Mouse (Mus musculus) MEL-GATA-1-ER (cell line): Measurements from ENCODE around the gene Sec24d.

Experiments
- DNase-seq: peaks from one replicate; pipeline ENCODE4 v3.0.0-alpha.2; 2012; ENCODE audit warnings: low read depth; ENCODE audit errors: extremely low read depth

Gene Sec24d

DNA sequence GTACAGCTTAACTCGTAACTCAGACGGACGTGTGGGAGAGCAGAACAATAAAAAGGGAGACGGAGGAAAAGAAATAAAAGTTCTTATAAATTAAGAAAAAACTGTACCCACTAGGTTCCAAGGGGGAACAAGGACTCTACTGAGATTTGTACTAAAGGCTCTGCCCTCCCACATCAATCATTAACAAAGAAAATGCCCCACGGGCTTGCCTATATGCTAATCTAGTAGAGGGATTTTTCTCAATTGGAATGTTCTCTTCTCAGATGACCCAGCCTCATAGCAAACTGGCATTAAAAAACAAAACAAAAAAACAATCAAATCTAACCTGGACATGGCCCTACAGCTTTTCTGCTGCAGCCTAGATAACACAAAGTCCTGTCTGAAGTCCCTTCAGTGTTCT lies 128.4 kb downstream of the Sec24d start:
- no peak for DNase-seq

DNA sequence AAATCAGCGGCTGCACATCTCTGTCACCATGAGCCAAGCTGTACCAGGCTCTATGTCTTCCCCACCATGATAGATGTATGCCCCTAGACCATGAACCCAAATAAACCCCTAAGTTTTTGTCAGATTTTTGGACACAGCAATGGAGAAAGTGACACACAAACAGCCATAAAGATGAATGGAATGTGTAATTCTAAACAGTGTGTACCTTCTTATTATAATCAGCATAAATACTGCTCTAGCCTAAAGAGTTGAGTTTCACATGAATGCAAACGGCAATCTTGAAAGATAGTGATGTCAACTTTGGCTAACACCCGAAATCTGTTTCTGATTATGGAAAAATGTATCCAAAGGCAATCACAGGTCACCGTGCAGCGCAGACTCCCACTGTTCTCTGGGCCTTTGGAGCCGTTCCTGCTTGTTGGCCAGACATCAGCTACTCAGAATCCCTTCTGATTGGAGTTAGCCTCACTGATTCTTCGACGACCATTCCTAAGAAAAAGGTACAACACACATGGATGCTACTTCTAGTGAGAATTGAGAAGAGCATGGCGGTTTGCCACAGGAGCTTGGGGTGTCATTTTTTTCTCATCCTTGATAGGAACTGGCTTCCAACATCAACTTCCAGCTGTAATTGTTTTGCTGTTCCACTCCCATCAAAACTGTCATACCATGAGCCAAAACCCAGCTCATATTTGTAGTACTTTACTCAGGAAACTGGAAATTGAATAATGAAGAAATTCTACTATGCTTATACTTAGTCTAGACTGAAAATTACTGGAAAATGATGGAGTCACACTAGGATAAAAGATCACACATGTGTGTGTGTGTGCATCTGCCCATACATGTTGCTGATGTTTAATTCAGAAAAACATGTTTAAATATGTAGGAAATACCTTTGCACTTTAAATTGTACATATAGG lies 130.6 kb downstream of the Sec24d start:
- DNase-seq = no peak

GRCm38 (mm10) chr3:123404945-123405344 lies 137.7 kb downstream of the Sec24d start:
- DNase-seq = no peak

- no peak for DNase-seq
These were observed 144.7 kb downstream of the Sec24d start for GRCm38 (mm10) chr3:123411821-123412578.

- DNase-seq = no peak
These were observed 145.9 kb downstream of the Sec24d start for GRCm38 (mm10) chr3:123413173-123413572.
